Mouse (Mus musculus): ENCODE results near the gene Sppl3.
A peak's percentile ranks its signal among the peaks of the same experiment; 100 is the strongest.
"Not testable (repeated sequence)": the region's sequence is repeated elsewhere in the genome, so short reads cannot be mapped to it uniquely, and the experiment has no call there.

Sppl3 gene

DNA sequence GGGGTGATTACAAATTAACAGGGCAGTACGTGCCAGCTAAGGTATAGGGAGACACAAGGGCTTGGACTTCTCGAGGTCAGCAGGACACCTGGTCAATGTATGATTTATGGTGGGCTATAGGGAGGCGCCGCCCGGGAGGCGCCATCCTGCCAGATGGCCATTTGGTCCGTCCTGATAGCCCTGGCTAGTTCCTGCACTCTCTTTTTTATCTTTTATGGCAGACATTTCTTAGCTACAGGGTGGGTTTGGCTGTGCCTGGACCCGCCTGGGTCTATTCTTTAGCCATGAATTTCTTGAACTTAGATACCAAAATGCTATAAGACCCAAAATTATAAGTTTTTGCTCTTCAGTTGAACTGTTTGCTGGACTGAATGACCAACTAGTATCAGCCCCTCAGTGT is 62.4 kb downstream of the Sppl3 start:
- DNase-seq (ENCODE audit: low read depth, low spot score): not testable (repeated sequence)

DNA sequence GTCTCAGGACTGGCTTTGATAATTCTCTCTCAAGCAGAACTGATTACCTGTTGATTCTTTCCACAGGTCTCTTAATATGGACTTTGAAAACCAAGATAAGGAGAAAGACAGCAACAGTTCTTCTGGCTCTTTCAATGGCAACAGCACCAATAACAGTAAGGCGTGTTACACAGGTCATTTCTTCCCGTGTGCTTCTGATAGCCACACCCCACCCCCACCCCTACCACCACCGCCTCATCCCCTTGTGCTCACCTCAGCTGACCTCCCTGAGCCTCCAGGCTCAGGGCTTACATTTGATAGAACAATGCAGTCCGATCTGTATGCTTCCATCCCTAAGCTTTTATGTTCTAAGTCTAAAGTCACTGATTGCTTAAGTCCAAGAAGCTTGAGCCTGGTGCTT is 63.8 kb downstream of the Sppl3 start:
- DNase-seq (ENCODE audit: low read depth, low spot score): no peak

DNA sequence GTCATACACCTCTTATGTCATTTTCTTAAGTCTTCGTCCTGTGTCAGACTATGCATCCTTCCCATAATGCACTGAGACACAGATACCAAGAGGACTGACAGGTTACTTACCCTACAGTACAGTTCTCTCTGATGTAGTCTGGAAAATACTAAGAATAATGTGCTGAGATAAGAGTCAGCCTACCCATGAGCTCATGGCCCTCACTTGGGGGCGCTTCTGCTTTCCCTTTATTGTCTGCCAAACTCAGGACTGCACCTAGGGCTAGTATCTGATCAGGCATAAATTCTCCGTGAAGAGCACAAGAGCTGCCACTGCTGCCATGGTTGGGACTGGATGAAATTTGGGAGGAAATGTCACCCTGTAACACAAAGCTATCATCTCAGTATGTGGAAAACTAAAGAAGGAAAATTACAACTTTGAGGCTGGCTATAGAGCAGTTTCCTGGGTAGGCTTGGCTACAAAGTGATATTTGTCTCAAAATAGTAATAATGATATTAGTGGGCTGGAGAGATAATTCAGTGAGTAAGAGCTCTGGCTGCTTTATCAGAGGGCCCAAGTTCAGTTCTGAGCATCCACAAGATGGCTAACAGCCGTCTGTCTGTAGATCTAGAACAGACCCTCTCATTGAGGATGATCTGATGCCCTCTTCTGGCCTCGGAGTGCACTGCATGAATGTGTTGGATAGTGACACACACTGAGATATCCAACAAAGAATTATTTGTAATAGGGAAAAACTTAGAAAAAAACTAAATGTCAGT is 65.4 kb downstream of the Sppl3 start:
- DNase-seq (ENCODE audit: low read depth, low spot score): peak; percentile 74

DNA sequence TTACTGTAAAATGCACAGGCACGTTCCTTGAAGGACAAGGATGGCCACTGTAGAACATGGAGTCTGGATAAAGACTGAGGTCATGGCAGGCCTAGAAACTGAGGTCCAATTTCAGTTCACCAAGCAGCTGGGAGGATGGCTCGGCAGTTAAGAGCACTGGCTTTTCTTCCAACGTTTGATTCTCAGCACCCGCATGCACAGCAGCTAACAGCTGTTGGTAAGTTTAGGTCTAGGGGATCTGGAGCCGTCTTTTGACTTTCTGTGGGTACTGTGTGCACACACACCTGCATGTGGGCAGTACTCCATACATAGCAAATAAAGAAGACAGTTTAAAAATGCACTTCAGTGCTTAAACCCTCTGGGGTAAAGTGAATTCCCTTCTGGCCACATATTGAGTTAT is 70.7 kb downstream of the Sppl3 start:
- DNase-seq (ENCODE audit: low read depth, low spot score): no peak

DNA sequence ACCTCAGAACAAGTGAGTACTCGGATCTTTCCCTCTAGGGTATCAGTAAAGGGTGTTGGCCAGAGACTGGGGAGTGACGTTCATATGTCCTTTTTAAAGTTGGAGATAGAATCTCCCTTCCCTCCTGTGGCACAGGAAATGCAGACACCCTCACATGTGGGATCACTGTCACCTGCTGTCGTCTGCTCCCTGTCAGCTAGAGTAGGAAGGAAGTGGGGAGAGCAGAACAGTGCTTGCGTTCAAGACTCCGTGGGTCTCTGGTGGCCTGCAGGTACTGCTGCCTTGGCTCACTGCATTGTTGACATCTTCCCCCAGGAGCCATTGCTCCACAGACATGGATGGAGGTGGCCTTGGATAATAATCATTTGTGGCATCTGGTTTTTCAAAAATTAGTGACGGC is 72.6 kb downstream of the Sppl3 start:
- no peak for DNase-seq (ENCODE audit: low read depth, low spot score)

DNA sequence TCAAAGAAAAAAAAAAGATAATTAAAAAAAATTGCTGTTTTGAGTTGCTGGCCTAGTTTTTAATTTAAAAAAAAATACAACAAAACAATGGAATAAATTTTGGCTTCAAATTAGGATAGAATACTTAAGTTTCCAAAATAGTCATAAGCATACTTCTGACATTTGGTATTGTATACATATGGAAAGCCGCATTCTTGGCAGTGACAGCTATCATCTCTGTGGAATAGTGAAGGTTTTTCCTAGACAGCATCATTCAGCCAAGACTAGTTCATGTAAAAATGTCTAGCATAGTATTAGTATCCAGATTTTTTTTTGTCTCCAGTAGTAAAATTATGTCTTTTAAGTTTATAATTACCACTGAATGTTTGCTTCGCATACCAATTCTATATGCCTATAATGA is 74.7 kb downstream of the Sppl3 start:
- DNase-seq (ENCODE audit: low read depth, low spot score): no peak

DNA sequence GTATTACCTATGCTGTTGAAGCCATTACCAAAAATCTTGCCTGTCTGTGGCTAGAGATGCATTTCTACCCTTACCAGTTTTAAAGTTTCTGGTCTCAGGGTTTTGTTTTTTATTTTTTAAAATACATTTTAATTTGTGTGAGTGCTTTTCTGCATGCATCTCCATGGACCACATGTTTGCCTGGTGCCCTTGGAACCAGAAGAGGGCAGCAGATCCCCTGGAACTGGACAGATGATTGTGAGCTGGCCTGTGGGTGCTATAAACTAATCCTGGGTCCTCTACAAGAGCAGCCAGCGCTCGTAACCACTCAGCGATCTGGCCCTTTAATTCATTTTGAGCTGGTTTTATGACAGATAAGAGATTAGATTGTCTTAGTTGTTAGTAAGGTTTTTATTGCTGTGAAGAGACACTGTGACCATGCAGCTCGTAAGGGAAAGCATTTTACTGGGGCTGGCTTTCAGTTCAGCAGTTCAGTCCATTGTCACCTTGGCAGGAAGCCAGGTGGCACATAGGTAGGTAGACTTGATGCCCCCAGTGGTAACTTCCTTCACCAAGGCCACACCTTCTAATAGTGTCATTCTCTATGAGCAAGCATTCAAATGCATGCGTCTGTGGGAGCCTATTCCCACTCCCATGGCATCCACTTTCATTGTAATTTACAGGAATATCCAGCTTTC is 78.8 kb downstream of the Sppl3 start:
- DNase-seq (ENCODE audit: low read depth, low spot score): no peak

DNA sequence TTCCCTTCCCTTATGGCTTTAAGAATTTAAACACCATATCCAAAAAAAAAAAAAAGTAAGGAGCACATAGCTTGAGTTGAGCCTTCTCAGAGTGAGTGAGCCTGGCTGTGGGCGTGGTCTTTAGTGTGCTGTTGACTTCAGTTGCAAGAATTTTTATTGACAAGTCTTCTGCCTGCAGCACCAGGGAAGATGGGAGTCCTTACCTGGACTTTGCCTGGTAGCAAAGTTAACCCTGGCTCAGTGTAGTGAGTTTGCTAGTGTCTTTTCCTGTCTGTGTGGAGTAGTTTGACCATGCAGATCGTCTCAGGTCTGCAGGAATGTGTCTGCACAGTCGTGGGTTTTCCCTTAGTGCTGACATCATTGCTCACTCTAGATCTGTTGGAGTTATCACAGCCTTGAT is 80.1 kb downstream of the Sppl3 start:
- DNase-seq (ENCODE audit: low read depth, low spot score): peak; percentile 49

DNA sequence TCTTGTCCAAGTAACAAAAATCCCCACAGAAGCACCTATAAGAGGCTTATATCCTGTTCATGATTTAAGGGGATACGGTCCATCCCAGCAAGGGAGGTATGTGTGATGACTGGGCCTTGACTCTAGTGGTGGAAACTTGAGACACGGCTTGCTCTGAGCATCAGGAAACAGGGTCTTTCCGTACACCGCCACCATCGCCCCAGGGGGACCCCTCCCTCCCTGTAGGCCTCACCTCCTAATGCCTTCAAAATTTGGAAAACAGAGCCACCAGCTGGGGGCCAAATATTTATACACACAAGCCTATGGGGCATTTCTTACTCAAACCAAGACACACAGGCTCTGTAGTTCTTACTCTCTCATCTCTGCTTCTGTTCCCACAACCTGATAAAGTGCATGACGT is 80.8 kb downstream of the Sppl3 start:
- DNase-seq (ENCODE audit: low read depth, low spot score): peak; percentile 64

DNA sequence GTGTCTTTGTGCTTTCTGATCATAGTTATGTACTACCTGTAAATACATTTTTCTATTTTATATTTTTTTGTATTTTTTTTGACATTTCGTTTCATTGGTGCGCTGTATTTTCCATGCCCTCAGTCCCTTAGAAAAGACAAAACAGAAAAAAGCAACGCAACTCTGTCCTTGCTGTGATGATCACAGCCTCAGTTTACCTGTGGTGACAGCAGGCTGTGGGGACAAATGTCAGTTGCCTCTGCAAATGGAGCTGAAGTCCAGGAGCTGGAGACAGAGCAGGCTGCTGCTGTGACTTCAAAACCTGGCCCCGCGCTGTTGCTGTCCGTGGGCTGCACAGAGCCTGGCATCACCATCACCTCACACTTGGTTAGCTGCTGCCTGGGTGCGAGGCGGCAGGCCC is 87.3 kb downstream of the Sppl3 start, which contains the start of gene Gm10401:
Gm10401 (minus strand) TSS at position 101 of the 400 bp plus-strand sequence.
- DNase-seq (ENCODE audit: low read depth, low spot score): no peak

DNA sequence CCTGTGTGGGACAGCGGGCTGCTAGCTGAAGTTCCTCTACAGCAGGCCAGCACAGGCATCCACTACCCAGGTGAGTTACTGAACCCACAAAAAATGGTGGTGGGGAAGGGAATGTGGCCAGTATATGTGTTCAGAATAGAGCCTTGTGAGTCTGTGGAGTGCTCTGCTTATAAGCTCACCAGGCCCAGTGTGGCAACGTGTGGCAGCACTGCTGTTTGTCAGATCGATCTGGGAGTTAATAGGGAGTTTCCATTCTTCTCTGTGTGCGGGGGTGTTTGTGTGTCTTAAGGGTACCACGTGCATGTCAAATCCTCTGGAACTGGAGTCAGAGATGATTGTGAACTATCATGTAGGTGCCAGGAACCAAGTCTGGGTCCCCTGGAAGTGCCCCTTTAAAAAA is 88.6 kb downstream of the Sppl3 start:
- DNase-seq (ENCODE audit: low read depth, low spot score): no peak

DNA sequence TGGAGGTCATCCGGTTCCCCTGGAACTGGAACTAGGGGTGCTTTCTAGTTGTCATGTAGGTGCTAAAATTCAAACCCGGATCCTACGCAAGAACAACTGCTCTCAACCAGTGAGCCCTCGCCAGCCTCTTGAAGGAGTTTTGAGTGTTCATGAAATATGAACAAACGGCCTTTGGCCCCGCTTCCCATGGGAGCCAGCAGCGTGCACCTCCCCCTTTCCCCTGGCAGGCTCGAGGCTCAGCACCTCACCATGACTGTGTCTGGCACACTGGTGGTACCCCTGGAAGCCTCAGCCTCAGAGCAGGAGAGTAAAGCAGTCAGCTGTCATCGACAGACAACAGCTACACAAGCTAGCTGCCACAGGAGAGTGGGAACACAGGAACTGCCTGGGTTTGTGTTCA is 89.1 kb downstream of the Sppl3 start:
- no peak for DNase-seq (ENCODE audit: low read depth, low spot score)

DNA sequence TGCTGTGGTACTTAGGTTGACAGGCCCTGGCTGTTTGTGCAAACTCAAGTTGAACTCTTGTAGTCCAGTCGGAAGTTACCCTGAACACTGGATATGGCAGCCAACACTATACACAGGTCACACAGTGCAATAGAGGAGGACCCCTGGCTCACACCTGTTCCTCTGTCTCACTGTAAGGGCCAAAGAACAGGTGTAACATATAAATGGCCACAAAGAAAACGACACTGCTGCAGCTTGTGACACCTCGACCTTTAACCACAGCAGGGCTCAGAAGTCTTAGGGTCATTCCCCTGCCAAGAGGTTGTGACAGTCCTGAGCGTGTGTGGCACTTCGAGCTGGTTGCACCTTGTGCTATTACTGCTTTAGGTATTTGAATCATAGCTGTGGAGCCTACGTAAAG is 89.5 kb downstream of the Sppl3 start:
- no peak for DNase-seq (ENCODE audit: low read depth, low spot score)

DNA sequence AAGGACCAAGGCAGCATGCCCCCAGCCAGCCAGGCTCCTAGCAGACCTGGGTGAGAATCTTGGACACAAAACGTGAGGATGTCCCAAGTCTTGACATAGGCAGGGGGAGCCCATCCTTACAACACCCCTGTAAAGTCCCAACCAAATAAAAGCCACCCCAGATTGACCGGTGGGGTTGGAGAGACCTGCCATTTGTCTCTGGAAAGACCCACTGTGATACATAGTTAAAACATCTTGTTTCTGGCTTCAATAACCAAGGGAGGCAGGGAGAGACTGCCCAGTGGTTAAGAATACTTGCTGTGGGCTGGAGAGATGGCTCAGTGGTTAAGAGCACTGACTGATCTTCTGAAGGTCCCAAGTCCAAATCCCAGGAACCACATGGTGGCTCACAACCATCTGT is 91.3 kb downstream of the Sppl3 start:
- no peak for DNase-seq (ENCODE audit: low read depth, low spot score)

DNA sequence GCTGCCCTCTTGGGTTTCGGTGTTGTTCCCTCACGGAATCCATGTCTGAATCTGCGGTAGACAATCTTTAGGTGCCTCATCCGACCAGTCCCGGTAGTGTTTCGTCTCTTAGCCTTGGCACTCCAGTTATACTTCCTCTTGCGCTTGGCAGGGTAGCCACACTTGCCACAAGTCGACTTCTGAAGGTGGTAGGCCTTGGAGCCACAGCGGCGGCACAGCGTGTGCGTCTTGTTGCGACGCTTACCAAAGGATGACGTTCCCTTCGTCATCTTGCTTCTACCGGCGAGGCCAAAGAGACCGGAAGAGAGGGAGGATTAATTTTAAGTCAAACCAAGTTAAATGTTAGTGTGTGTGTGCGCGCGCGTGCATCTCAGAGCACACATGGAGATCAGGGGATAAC is 92.3 kb downstream of the Sppl3 start:
- DNase-seq (ENCODE audit: low read depth, low spot score): not testable (repeated sequence)

DNA sequence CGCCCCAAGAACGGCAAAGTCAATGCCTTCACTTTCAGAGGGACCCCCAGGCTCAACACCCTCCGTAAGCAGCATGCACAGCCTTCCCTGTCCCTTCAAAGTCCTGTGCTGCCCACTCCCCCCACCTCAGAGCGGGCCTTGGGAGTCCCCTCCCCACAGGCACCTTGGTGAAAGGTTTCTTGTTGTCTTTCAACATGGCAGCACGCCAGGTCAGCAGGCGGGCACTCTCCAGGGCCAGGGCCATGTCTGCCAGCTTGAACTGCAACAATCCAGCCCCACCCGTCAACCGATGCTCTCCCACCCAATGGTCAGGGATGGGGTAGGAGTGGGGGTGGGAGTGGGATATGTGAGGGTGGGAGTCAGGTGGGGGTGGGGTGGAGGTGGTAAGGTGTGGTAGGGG is 100.2 kb downstream of the Sppl3 start:
- no peak for DNase-seq (ENCODE audit: low read depth, low spot score)

DNA sequence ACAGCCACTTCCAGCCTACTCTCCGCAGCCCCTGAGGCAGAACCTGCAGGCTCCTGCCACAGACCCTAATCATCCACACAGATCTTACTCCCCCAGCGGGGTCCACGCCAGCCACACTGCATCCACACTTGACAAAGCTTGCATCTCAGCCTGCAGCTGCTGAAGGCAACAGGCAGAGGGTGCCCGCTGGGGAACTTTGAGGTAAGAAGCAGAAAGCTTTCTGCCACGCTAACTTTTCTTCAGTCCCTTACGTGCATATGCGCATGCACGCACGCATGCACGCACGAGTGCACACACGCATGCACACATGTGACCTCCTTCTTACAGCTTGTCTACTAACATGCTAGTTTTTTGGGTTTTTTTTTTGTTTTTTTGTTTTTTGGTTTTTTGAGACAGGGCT is 102.3 kb downstream of the Sppl3 start:
- DNase-seq (ENCODE audit: low read depth, low spot score): no peak

DNA sequence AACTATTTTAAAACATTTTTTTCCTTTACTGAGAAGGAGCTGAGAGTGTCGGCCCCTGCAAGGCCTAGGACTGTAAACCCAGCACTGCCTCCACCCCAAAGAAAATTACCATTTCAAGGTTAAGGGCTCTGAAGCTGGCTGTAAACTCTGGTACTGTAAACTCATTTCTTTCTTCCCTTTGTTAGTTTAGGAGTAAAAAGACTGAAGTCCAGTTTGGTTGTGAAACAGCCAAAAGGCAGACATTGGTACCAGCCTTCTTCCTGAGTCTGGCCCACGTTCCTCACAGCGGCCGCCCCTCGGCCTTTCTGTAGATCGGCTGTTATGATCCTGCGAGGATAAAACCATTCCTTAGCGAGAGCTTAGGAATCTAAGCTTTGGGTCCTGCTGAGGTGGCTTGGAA is 103.6 kb downstream of the Sppl3 start:
- no peak for DNase-seq (ENCODE audit: low read depth, low spot score)

DNA sequence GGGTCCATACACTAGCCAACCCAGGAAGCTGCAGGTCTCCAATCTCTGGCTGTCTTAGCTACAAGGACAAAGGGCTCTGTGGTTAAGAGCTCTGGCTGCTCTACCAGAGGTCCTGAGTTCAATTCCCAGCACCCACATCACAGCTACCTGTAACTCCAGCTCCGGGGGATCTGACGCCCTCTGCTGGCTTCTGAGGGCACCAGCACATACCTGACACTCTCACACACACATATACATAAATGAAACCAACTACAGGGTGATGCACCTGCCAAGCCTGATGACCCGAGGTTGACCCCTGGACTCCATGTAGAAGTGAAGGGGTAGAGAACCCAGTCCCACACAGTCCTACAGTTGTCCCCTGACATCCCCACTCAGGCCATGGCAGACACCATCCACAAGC is 105.5 kb downstream of the Sppl3 start:
- peak; percentile 58 for DNase-seq (ENCODE audit: low read depth, low spot score)

DNA sequence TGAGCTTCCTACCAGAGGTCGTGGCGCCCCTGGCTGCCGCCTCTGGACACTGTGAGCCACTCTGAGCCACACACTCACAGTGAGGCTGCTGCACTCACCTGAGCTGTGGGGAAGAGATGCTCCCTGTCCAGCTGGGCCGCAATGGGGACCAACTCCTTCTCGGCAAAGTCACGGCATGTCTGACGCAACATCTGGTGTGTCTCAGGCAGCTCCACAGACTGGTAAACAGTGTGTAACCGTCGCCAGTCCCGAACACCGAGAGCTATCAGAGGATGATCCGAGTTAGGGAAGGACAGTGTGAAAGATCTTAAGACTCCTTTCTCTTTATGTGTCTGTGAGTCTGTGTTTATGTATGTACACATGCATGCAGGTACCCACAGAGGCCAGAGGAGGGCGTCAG is 106.5 kb downstream of the Sppl3 start:
- DNase-seq (ENCODE audit: low read depth, low spot score): no peak

DNA sequence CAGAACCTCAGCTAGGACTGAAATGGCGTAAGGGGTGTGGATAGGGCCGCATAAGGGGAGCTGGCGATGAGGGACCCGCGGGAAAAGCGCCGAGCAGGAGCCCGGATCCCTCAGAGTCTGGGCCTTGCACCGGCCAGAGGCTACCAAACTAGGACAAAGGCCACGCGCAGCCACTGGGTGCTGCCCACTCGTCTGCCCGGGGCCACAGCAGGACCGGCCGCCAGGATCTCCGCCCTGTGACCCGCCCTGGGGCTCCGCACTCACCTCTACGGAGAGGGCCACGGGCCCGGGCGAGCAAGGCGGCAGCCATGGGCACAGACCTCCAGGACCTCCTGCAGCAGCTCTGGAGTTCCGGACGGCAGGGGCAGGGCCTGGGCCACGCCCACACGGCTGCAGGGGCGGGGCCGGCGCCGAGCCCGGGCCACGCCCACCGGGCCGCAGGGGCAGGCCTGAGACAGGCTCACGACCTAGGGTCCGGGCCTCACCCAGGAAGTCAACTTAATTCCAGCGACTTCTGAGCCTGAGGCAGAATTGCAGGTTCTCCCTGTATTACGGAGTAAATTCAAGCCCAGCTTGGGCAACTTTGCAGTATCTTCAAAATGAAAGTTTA is 108.1 kb downstream of the Sppl3 start, which contains the start of gene Acads:
Acads (minus strand) TSS at position 386 of the 610 bp plus-strand sequence.
- peak; percentile 82 for DNase-seq (ENCODE audit: low read depth, low spot score)

DNA sequence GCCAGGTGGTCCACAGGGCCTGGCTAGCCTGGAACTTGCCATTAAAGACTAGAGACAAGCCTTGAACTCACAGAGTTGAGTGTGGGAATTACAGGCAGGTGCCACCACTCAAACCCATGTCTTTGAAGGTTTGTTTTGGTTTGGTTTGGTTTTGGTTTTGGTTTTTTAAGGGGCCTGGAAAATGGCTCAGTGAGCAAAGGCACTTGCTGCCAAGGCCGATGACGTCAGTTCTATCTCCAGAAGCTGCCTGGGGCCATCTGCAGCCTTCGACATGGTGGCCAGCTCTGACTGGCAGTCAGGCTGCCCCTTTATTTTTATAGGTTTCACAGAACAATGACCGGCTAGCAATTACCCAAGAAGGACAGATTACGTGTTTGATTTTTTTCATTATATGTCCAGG is 110.0 kb downstream of the Sppl3 start:
- DNase-seq (ENCODE audit: low read depth, low spot score): no peak

DNA sequence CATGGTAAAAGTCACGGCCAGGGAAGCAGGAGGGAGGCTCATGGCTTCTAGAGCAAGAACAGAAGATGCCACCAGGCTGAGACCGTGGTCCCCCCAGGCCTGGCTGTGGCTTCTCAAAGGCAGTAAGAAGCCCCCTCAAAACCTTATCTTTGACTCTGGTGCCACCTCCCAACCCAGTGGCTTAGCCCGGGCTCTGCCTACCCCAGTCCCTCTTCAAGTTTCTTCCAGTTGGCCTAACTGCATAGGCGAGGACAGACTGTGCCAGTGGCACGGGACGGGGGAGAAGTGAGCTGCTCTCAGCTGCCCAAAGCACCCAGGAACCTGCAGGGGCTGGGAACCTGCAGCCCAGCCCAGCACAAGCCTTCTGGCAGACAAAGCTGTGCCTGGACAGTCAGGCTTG is 113.8 kb downstream of the Sppl3 start:
- no peak for DNase-seq (ENCODE audit: low read depth, low spot score)

Measured in ES-CJ7 (cell line).